Mouse (Mus musculus) midbrain, embryonic 13.5 days (tissue): ENCODE data around the gene Tmem255a. TPM values are rescaled to one million over a fixed set of nuclear protein-coding genes. Genes with fewer than 3 reads are reported as not detected.

Experiments
- microRNA-seq: library from miRNA; unstranded; fragments of <30 nt; microRNA quantifications from one replicate; pipeline ENCODE4, GENCODE M21; 2016
- polyA plus RNA-seq: library from polyadenylated mRNA; unstranded; fragments of >200 nt; fragmentation: Nextera tagmentation; extraction: Ambion mirVana; gene quantifications from 2 replicates; pipeline ENCODE4 v1.2.1, GENCODE M21; 2015

Tmem255a gene
- polyA plus RNA-seq, 1 experiment from 2014 or later = 17.5 TPM

Small RNA genes lying within 50 kb of the gene (microRNA-seq; reads per million reads assigned to microRNA genes)
- gene Mir3110 = not detected

Other genes with a start within 250 kb of the Tmem255a start
- not detected in 2 replicates for gene Btg1-ps1, start 233.6 kb downstream of the Tmem255a start, polyA plus RNA-seq
- not detected in 2 replicates for gene Btg1-ps2, start 209.3 kb downstream of the Tmem255a start, polyA plus RNA-seq
- not detected in 2 replicates for gene Rhox10, start 186.0 kb downstream of the Tmem255a start, polyA plus RNA-seq
- not detected in 2 replicates for gene Rhox11, start 167.3 kb downstream of the Tmem255a start, polyA plus RNA-seq
- gene Rhox12, start 141.5 kb downstream of the Tmem255a start, polyA plus RNA-seq = not detected in 2 replicates
- not detected in 2 replicates for gene Rhox13, start 131.2 kb downstream of the Tmem255a start, polyA plus RNA-seq
- gene Zbtb33, start 62.6 kb downstream of the Tmem255a start, polyA plus RNA-seq = 6.0 and 6.6 TPM in 2 replicates
- gene Atp1b4, start 63.7 kb upstream of the Tmem255a start, polyA plus RNA-seq = not detected in 2 replicates
- 53.8 and 56.4 TPM in 2 replicates for gene Lamp2, start 204.0 kb upstream of the Tmem255a start, polyA plus RNA-seq